Comparison of ENCODE assay signal across 9 mouse cellular contexts in the genomic region with DNA sequence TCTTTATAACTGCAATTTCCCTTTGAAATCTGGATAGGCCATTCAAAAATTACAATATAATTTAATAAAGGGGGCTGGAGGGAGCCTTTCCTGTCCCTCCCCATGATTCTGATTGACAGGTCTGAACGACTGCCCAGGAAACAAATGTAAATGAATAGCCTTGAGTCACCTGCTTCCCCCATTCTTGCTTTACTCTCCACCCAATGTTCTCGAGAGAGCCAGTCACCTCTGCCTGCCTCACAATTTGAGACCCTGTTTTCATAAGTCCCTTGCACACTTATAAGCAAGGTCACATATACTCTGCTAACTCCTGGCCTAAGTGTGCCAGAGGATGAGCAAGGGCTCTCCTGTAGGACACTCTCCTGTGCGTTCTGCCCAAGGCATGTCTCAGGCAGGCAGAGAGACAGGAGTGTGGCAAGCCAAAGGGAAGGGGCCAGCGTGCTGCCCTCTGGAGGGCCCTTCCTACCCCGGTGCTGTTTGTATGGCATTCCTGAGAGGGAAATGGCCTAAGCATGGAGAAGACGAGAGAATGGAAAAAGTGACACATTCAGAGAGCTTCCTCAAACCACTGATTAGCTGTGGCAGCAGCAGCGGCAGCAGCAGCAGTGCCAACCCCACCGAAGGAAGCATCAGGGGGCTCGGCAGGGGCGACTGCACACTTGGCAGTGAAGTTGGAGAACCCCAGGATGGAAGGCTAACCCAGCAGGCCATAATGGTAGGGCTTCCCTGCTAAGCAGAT. TPM values are rescaled to one million over a fixed set of nuclear protein-coding genes. Genes with fewer than 3 reads are reported as not detected.
A peak's percentile ranks its signal among the peaks of the same experiment; 100 is the strongest.
DNase-seq lines count a peak whose midpoint lies in the region; ATAC-seq and TF ChIP-seq lines count a peak whose summit lies in the region.
"Had no signal": no experiment of that assay in that cellular context is flagged by ENCODE, and none has a peak within 500 bp of the region (broad histone marks: within the 10 kb centered on the region; RNA-seq: fewer than 3 reads in every experiment).

No protein-coding gene starts in this region.

- no peaks in the 10 kb centered on the region for H3K27me3 ChIP-seq in forebrain, embryonic 14.5 days (replicated peaks; ENCODE audit: control insufficient read depth, insufficient read depth, low read length)
- no peaks in the 10 kb centered on the region for H3K27me3 ChIP-seq in intestine, postnatal 0 days (replicated peaks; ENCODE audit: control insufficient read depth, insufficient read depth, low read length)
- no peaks in the 10 kb centered on the region for H3K27me3 ChIP-seq in neural tube, embryonic 15.5 days (replicated peaks)

- no peaks in the 10 kb centered on the region for H3K9me3 ChIP-seq in forebrain, embryonic 14.5 days (replicated peaks; ENCODE audit: control insufficient read depth, low read length)
- H3K9me3 ChIP-seq in intestine, postnatal 0 days (ENCODE audit: control insufficient read depth) = no peaks in the 10 kb centered on the region
- H3K9me3 ChIP-seq in neural tube, embryonic 15.5 days (replicated peaks) = no peaks in the 10 kb centered on the region

- H3K4me1 ChIP-seq in forebrain, embryonic 14.5 days (ENCODE audit: control insufficient read depth, insufficient read depth, low read length) = peaks cover 43% of the 10 kb centered on the region
- H3K4me1 ChIP-seq in intestine, postnatal 0 days (replicated peaks; ENCODE audit: control insufficient read depth, insufficient read depth, low read length) = peaks cover 18% of the 10 kb centered on the region
- peaks cover 86% of the 10 kb centered on the region for H3K4me1 ChIP-seq in neural tube, embryonic 15.5 days

- DNase-seq in layer of hippocampus, adult 2 months (ENCODE audit: low spot score in 2 of 2) = no peak
- DNase-seq in layer of hippocampus, adult 9-11 months = no peak
- DNase-seq in forebrain, embryonic 14.5 days (ENCODE audit: low spot score) = no peak
- no peak for DNase-seq in layer of hippocampus, postnatal 25 days (ENCODE audit: extremely low spot score in 1 of 2, low spot score in 1 of 2)
- DNase-seq in retina, embryonic 14.5 days (ENCODE audit: low spot score) = no peak
- DNase-seq: kidney, adult 8-10 months had no signal

- no peak overlapping the region for H3K4me3 ChIP-seq in layer of hippocampus, adult 2 months
- H3K4me3 ChIP-seq in forebrain, embryonic 14.5 days (ENCODE audit: low read depth, low read length) = no peak overlapping the region
- H3K4me3 ChIP-seq in intestine, postnatal 0 days (ENCODE audit: low read depth, low read length) = no peak overlapping the region
- no peak overlapping the region for H3K4me3 ChIP-seq in neural tube, embryonic 15.5 days (replicated peaks)

- WGBS in forebrain, embryonic 14.5 days = 22% methylated on average over 10 of the region's 10 CpGs
- WGBS in intestine, postnatal 0 days = 35% methylated on average over 10 of the region's 10 CpGs
- WGBS in neural tube, embryonic 15.5 days = 14% methylated on average over 10 of the region's 10 CpGs

- no peaks in the 10 kb centered on the region for H3K36me3 ChIP-seq in forebrain, embryonic 14.5 days (ENCODE audit: control insufficient read depth, insufficient read depth, low read length)
- no peaks in the 10 kb centered on the region for H3K36me3 ChIP-seq in intestine, postnatal 0 days (ENCODE audit: control insufficient read depth, insufficient read depth)
- H3K36me3 ChIP-seq in neural tube, embryonic 15.5 days = no peaks in the 10 kb centered on the region

- no peak overlapping the region for H3K27ac ChIP-seq in layer of hippocampus, adult 2 months
- H3K27ac ChIP-seq in forebrain, embryonic 14.5 days (ENCODE audit: low read depth, low read length) = peak overlapping the region; percentile 35; the same call in 1 of the 2 replicates
- 0 out of 2 replicates have a peak overlapping the region, but pooled peaks have one; percentile 1 for H3K27ac ChIP-seq in intestine, postnatal 0 days (ENCODE audit: low read depth, low read length)
- H3K27ac ChIP-seq in neural tube, embryonic 15.5 days (replicated peaks) = peak overlapping the region; percentile 48; the same call in 1 of the 2 replicates

- no peak for ATAC-seq in forebrain, embryonic 14.5 days
- no peak for ATAC-seq in intestine, postnatal 0 days
- no peak for ATAC-seq in neural tube, embryonic 15.5 days (ENCODE audit: low FRiP score)
- no peak for ATAC-seq in CD4-positive, CD25-positive, alpha-beta regulatory T cell, adult 4 months

- no peak overlapping the region for H3K4me2 ChIP-seq in forebrain, embryonic 14.5 days (ENCODE audit: low read length)
- peak overlapping the region; percentile 13; the same call in 1 of the 2 replicates for H3K4me2 ChIP-seq in intestine, postnatal 0 days (replicated peaks; ENCODE audit: low read depth)
- H3K4me2 ChIP-seq in neural tube, embryonic 15.5 days = peak overlapping the region; percentile 32

- TF ChIP-seq CTCF in layer of hippocampus, adult 2 months (conservative IDR thresholded peaks at IDR 0.05) = peak; percentile 29
- peak; percentile 59 for TF ChIP-seq CTCF in intestine, postnatal 0 days (IDR thresholded peaks at IDR 0.05; ENCODE audit: low read depth)

- H3K9ac ChIP-seq in forebrain, embryonic 14.5 days (ENCODE audit: low read length) = peak overlapping the region; percentile 48; the same call in 1 of the 2 replicates
- no peak overlapping the region; the same call in 1 of the 2 replicates for H3K9ac ChIP-seq in intestine, postnatal 0 days (ENCODE audit: low read depth, low read length)
- H3K9ac ChIP-seq in neural tube, embryonic 15.5 days (replicated peaks) = no peak overlapping the region

RNA-seq across cellular contexts. Expression of gene Ptk7, which starts 5.3 kb away (rescaled TPM):
- total RNA-seq in layer of hippocampus, adult 2 months (2021) = 1 to 10 TPM; 8.5 to 8.8 TPM
- polyA plus RNA-seq in forebrain, embryonic 14.5 days (2014; fragmentation: Nextera tagmentation; extraction: Ambion mirVana) = 15.3 and 19.0 TPM in 2 replicates
- polyA plus RNA-seq in intestine, postnatal 0 days (2015; fragmentation: Nextera tagmentation; extraction: Ambion mirVana) = 13.7 and 14.7 TPM in 2 replicates
- 29.3 and 41.7 TPM in 2 replicates for polyA plus RNA-seq in neural tube, embryonic 15.5 days (2015; fragmentation: Nextera tagmentation; extraction: Ambion mirVana)
- 1 to 10 TPM; 8.9 to 9.4 TPM for total RNA-seq in layer of hippocampus, postnatal 25 days (2021)
- polyA plus RNA-seq in CD4-positive, CD25-positive, alpha-beta regulatory T cell, adult 4 months (2017; shearing (Covaris generic)) = not detected

RNA-seq across cellular contexts. Expression of gene Klc4, which starts 21.8 kb away (rescaled TPM):
- total RNA-seq in layer of hippocampus, adult 2 months (2021) = 10 to 100 TPM; 19.0 to 20.1 TPM
- 34.7 and 38.8 TPM in 2 replicates for polyA plus RNA-seq in forebrain, embryonic 14.5 days (2014; fragmentation: Nextera tagmentation; extraction: Ambion mirVana)
- 102 and 107 TPM in 2 replicates for polyA plus RNA-seq in intestine, postnatal 0 days (2015; fragmentation: Nextera tagmentation; extraction: Ambion mirVana)
- 31.8 and 32.3 TPM in 2 replicates for polyA plus RNA-seq in neural tube, embryonic 15.5 days (2015; fragmentation: Nextera tagmentation; extraction: Ambion mirVana)
- 10 to 100 TPM; 16.8 to 17.0 TPM for total RNA-seq in layer of hippocampus, postnatal 25 days (2021)
- 10 to 100 TPM; 13.6 to 14.7 TPM for polyA plus RNA-seq in CD4-positive, CD25-positive, alpha-beta regulatory T cell, adult 4 months (2017; shearing (Covaris generic))

RNA-seq across cellular contexts. Expression of gene Mrpl2, which starts 22.0 kb away (rescaled TPM):
- total RNA-seq in layer of hippocampus, adult 2 months (2021) = 10 to 100 TPM; 52.2 to 53.5 TPM
- polyA plus RNA-seq in forebrain, embryonic 14.5 days (2014; fragmentation: Nextera tagmentation; extraction: Ambion mirVana) = 83.3 and 108 TPM in 2 replicates
- polyA plus RNA-seq in intestine, postnatal 0 days (2015; fragmentation: Nextera tagmentation; extraction: Ambion mirVana) = 138 and 139 TPM in 2 replicates
- 64.9 and 80.5 TPM in 2 replicates for polyA plus RNA-seq in neural tube, embryonic 15.5 days (2015; fragmentation: Nextera tagmentation; extraction: Ambion mirVana)
- total RNA-seq in layer of hippocampus, postnatal 25 days (2021) = 10 to 100 TPM; 51.5 to 57.4 TPM
- 10 to 100 TPM; 57.0 to 65.9 TPM for polyA plus RNA-seq in CD4-positive, CD25-positive, alpha-beta regulatory T cell, adult 4 months (2017; shearing (Covaris generic))

RNA-seq across cellular contexts. Expression of gene Cul7, which starts 26.1 kb away (rescaled TPM):
- total RNA-seq in layer of hippocampus, adult 2 months (2021) = 10 to 100 TPM; 19.1 to 20.4 TPM
- polyA plus RNA-seq in forebrain, embryonic 14.5 days (2014; fragmentation: Nextera tagmentation; extraction: Ambion mirVana) = 28.3 and 30.2 TPM in 2 replicates
- 18.0 and 19.2 TPM in 2 replicates for polyA plus RNA-seq in intestine, postnatal 0 days (2015; fragmentation: Nextera tagmentation; extraction: Ambion mirVana)
- polyA plus RNA-seq in neural tube, embryonic 15.5 days (2015; fragmentation: Nextera tagmentation; extraction: Ambion mirVana) = 37.1 and 40.1 TPM in 2 replicates
- total RNA-seq in layer of hippocampus, postnatal 25 days (2021) = 10 to 100 TPM; 19.7 to 20.9 TPM
- 1 to 10 TPM; 3.3 to 5.9 TPM for polyA plus RNA-seq in CD4-positive, CD25-positive, alpha-beta regulatory T cell, adult 4 months (2017; shearing (Covaris generic))

RNA-seq across cellular contexts. Expression of gene Rrp36, which starts 50.2 kb away (rescaled TPM):
- total RNA-seq in layer of hippocampus, adult 2 months (2021) = 10 to 100 TPM; 15.8 to 16.8 TPM
- polyA plus RNA-seq in forebrain, embryonic 14.5 days (2014; fragmentation: Nextera tagmentation; extraction: Ambion mirVana) = 30.1 and 31.4 TPM in 2 replicates
- 49.0 and 55.6 TPM in 2 replicates for polyA plus RNA-seq in intestine, postnatal 0 days (2015; fragmentation: Nextera tagmentation; extraction: Ambion mirVana)
- 53.5 and 59.1 TPM in 2 replicates for polyA plus RNA-seq in neural tube, embryonic 15.5 days (2015; fragmentation: Nextera tagmentation; extraction: Ambion mirVana)
- total RNA-seq in layer of hippocampus, postnatal 25 days (2021) = 10 to 100 TPM; 16.3 to 18.1 TPM
- 10 to 100 TPM; 47.2 to 62.6 TPM for polyA plus RNA-seq in CD4-positive, CD25-positive, alpha-beta regulatory T cell, adult 4 months (2017; shearing (Covaris generic))

Comparison
In these comparisons a context has a peak if more than half of its experiments do, and no peak if none do; other contexts are left out.
1. RNA of gene Ptk7, which starts 5.3 kb away (polyA plus RNA-seq): 29.3 to 41.7 TPM in neural tube, embryonic 15.5 days, 15.3 to 19.0 TPM in forebrain, embryonic 14.5 days and 13.7 to 14.7 TPM in intestine, postnatal 0 days; not detected in CD4-positive, CD25-positive, alpha-beta regulatory T cell, adult 4 months; every median in the first group is over 10 times any median in the second.